Mouse (Mus musculus) kidney, embryonic 15.5 days (tissue): ENCODE measurements at regions not wholly inside any gene's neighbourhood (a gene's known extent, or its start where the extent isn't known, plus 50 kb on each side); places are given as distances from the start of the nearest gene placed in this dataset.
A peak's percentile ranks its signal among the peaks of the same experiment; 100 is the strongest.
"Not testable (repeated sequence)": the region's sequence is repeated elsewhere in the genome, so short reads cannot be mapped to it uniquely, and the experiment has no call there.

Source experiments
- ATAC-seq: fragments of 200-750 bp; cut with Nextera tagmentation; replicated peaks from 2 replicates; pipeline ENCODE4 v1.8.0; 2017; ENCODE audit warnings: moderate TSS enrichment; ENCODE audit not compliant: low FRiP score
- H3K27ac ChIP-seq: fragments of 300-500 bp; sonication (generic); 2 replicates; pipeline ENCODE4 v1.5.1; 2015; ENCODE audit warnings: mild to moderate bottlenecking, inconsistent platforms
- H3K27me3 ChIP-seq: fragments of 300-500 bp; sonication (generic); 2 replicates; pipeline ENCODE4 v1.6.1; 2015; ENCODE audit warnings: inconsistent platforms
- H3K36me3 ChIP-seq: fragments of 300-500 bp; sonication (generic); 2 replicates; pipeline ENCODE4 v1.6.1; 2015; ENCODE audit warnings: inconsistent platforms
- H3K4me1 ChIP-seq: fragments of 300-500 bp; sonication (generic); 2 replicates; pipeline ENCODE4 v1.6.1; 2015; ENCODE audit warnings: inconsistent platforms
- H3K4me2 ChIP-seq: fragments of 300-500 bp; sonication (generic); 2 replicates; pipeline ENCODE4 v1.6.1; 2015; ENCODE audit warnings: moderate library complexity, mild to moderate bottlenecking, inconsistent platforms
- H3K4me3 ChIP-seq: fragments of 300-500 bp; sonication (generic); replicated peaks from 2 replicates; pipeline ENCODE4 v1.5.1; 2015; ENCODE audit warnings: mild to moderate bottlenecking, inconsistent platforms
- H3K9ac ChIP-seq: fragments of 300-500 bp; sonication (generic); 2 replicates; pipeline ENCODE4 v1.6.1; 2015; ENCODE audit warnings: mild to moderate bottlenecking, inconsistent platforms
- H3K9me3 ChIP-seq: fragments of 300-500 bp; sonication (generic); replicated peaks from 2 replicates; pipeline ENCODE4 v1.6.1; 2016; ENCODE audit warnings: inconsistent platforms
- WGBS: fragments of 180-500 bp; shearing (Covaris S2); methylation state at CpG from one replicate; pipeline ENCODE4 v1.1.7; 2015; ENCODE audit warnings: mixed read lengths; 5-methylcytosine and 5-hydroxymethylcytosine counted together

DNA sequence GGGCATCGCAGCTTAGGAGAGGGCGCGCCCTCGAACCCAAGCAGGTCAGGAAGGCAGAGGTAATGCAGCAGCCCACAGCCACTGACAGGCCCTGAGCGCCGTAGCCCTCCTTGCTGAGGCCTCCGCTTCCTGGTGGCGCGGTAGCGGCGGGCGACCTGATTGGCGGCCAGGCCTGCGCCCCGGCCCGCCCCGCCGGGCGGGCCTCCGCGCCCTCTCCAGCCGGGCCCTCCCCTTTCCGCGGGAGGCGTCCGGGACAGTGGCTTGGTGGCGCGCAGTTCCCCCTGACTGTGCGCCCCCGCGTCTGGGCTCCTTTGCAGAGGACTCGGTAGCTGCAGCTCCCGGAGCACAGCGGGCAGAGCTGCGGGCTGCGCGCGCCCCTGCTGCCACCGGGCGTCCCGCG lies 242.1 kb downstream of the Gm21863 start:
- H3K36me3 ChIP-seq, ATAC-seq, H3K27me3 ChIP-seq, H3K27ac ChIP-seq, H3K9me3 ChIP-seq, H3K4me1 ChIP-seq: not testable (repeated sequence)
- 0% methylated on average over 14 of the region's 42 CpGs for WGBS
- Histone ChIP-seq H3K4me3 (peak overlapping the region; percentile 56), H3K4me2 (peak overlapping the region; percentile 58), H3K9ac (peak overlapping the region; percentile 54; the same call in 1 of the 2 replicates)

DNA sequence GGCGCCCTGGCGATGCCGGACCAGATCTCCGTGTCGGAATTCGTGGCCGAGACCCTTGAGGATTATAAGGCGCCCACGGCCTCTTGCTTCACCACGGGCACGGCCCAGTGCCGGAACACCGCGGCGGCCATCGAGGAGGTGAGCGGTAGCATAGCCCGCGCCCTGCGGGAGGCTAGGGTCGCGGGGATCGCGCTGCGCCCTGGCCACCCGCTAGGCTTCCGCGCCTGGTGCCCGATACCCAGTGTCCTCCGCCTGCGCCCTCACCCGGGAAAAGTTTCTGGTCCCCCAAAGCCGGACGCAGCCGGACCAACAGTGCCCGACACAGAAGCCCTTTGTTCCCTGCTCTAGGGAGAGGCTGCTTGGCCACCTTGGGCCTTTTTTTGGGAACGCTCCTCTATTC lies 242.6 kb downstream of the Gm21863 start:
- peak overlapping the region; percentile 56 for H3K4me3 ChIP-seq
- not testable (repeated sequence) for H3K9me3 ChIP-seq, ATAC-seq, H3K27ac ChIP-seq, H3K27me3 ChIP-seq, H3K4me1 ChIP-seq, H3K36me3 ChIP-seq
- H3K4me2 ChIP-seq, result peak overlapping the region; percentile 58
- H3K9ac ChIP-seq, result peak overlapping the region; percentile 54
- under 1% methylated on average over 36 of the region's 37 CpGs for WGBS

GRCm38 (mm10) chr12:20223921-20224320 lies 269.6 kb downstream of the Gm21863 start:
- not testable (repeated sequence) for H3K36me3 ChIP-seq, H3K9ac ChIP-seq, H3K27me3 ChIP-seq, H3K27ac ChIP-seq, H3K4me1 ChIP-seq, ATAC-seq, H3K4me2 ChIP-seq, H3K4me3 ChIP-seq
- H3K9me3 ChIP-seq, result peaks cover 24% of the 10 kb centered on the region
- 94% methylated on average over 1 of the region's 1 CpGs for WGBS

DNA sequence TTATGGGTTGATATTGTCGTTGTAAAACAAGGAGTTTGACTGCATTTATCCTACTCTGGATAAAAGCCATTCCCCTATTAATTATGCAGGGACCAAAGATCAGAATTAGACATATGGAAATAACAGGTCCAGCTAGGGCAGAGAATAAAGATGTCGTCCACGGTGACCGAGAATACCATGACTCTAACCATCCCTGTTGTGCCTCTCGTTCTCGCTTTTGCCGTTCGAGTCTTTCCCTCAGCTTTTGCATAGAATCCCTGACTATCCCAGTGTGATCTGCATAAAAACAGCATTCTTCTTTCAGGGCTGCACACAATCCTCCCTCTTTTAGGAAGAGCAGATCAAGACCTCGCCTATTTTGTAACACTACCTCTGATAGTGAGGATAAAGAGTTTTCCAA lies 272.5 kb downstream of the Gm21863 start:
- H3K36me3 ChIP-seq, result peaks cover 25% of the 10 kb centered on the region
- 77% methylated on average over 9 of the region's 9 CpGs for WGBS
- H3K4me2 ChIP-seq, H3K27ac ChIP-seq, ATAC-seq, H3K27me3 ChIP-seq, H3K4me1 ChIP-seq, H3K9ac ChIP-seq, H3K4me3 ChIP-seq: not testable (repeated sequence)
- peaks cover 54% of the 10 kb centered on the region for H3K9me3 ChIP-seq

- 74% methylated on average over 21 of the region's 21 CpGs for WGBS
These were observed 273.3 kb downstream of the Gm21863 start for GRCm38 (mm10) chr12:20227427-20228160.

GRCm38 (mm10) chr12:20228321-20228999 lies 274.2 kb downstream of the Gm21863 start:
- not testable (repeated sequence) for H3K4me3 ChIP-seq, H3K4me2 ChIP-seq, H3K27ac ChIP-seq, H3K9ac ChIP-seq, H3K4me1 ChIP-seq
- WGBS, result 70% methylated on average over 21 of the region's 21 CpGs
- Histone ChIP-seq H3K36me3 (peaks cover 35% of the 10 kb centered on the region), H3K27me3 (peaks cover 14% of the 10 kb centered on the region), H3K9me3 (peaks cover 70% of the 10 kb centered on the region)
- peak; percentile 38; the same call in 1 of the 2 replicates for ATAC-seq

More at GRCm38 (mm10) chr12:20227427-20228160, 273.3 kb downstream of the Gm21863 start:
- H3K4me1 ChIP-seq, H3K27me3 ChIP-seq, H3K4me2 ChIP-seq, H3K27ac ChIP-seq, H3K4me3 ChIP-seq, H3K9ac ChIP-seq, ATAC-seq: not testable (repeated sequence)
- H3K9me3 ChIP-seq, result peaks cover 61% of the 10 kb centered on the region
- peaks cover 29% of the 10 kb centered on the region for H3K36me3 ChIP-seq

DNA sequence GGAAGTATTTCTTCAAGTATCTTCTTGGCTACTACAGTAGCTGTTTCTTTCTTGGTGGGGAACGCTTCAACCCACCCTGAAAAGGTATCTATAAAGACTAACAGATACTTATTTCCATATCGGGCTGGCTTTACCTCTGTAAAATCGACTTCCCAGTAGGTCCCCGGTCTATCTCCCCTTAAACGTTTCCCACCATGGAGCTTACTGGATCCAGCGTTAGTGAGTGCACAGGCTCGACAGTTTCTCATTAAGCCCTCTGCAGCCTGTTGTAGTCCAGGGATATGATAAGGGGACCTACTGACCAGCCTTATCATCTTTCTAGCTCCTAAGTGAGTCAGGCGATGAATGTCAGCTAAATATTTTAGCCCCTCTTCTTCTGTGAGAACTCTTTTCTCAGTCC lies 275.1 kb downstream of the Gm21863 start:
- H3K9me3 ChIP-seq, result peaks cover 78% of the 10 kb centered on the region
- not testable (repeated sequence) for H3K4me2 ChIP-seq, H3K27ac ChIP-seq, ATAC-seq, H3K9ac ChIP-seq, H3K4me1 ChIP-seq, H3K4me3 ChIP-seq
- peaks cover 39% of the 10 kb centered on the region for H3K36me3 ChIP-seq
- H3K27me3 ChIP-seq, result peaks cover 14% of the 10 kb centered on the region
- WGBS, result 73% methylated on average over 8 of the region's 8 CpGs

GRCm38 (mm10) chr12:20230141-20230892 lies 276.0 kb downstream of the Gm21863 start:
- WGBS, result 63% methylated on average over 27 of the region's 27 CpGs
- no peak for ATAC-seq

DNA sequence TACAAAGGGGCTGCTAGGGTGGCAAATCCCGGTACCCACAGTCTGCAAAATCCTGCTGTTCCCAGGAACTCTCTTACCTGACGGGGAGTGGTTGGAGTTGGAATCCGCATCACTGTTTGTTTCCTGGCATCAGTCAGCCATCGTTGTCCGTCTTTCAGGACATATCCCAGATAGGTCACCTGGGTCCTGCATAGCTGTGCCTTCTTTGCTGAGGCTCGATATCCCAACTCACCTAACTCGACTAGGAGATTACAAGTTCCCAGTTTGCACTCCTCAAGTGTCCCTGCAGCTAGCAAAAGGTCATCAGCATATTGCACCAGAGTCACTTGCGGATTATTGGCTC lies 276.6 kb downstream of the Gm21863 start:
- Histone ChIP-seq H3K4me2 (no peak overlapping the region), H3K27me3 (peaks cover 14% of the 10 kb centered on the region), H3K36me3 (peaks cover 39% of the 10 kb centered on the region), H3K9ac (no peak overlapping the region), H3K4me1 (no peaks in the 10 kb centered on the region), H3K27ac (no peak overlapping the region), H3K9me3 (peaks cover 78% of the 10 kb centered on the region), H3K4me3 (no peak overlapping the region)
- ATAC-seq, result no peak
- 68% methylated on average over 8 of the region's 8 CpGs for WGBS

More at GRCm38 (mm10) chr12:20230141-20230892, 276.0 kb downstream of the Gm21863 start:
- H3K27me3 ChIP-seq, result peaks cover 14% of the 10 kb centered on the region
- H3K9ac ChIP-seq, result no peak overlapping the region
- H3K4me3 ChIP-seq, result no peak overlapping the region
- no peaks in the 10 kb centered on the region for H3K4me1 ChIP-seq
- no peak overlapping the region for H3K27ac ChIP-seq
- peaks cover 78% of the 10 kb centered on the region for H3K9me3 ChIP-seq
- H3K4me2 ChIP-seq, result no peak overlapping the region
- peaks cover 39% of the 10 kb centered on the region for H3K36me3 ChIP-seq

GRCm38 (mm10) chr12:20231528-20231927 lies 277.2 kb downstream of the Gm21863 start:
- H3K9me3 ChIP-seq, result peaks cover 77% of the 10 kb centered on the region
- H3K27me3 ChIP-seq, result peaks cover 14% of the 10 kb centered on the region
- 68% methylated on average over 12 of the region's 12 CpGs for WGBS
- no peak overlapping the region for H3K27ac ChIP-seq
- 0 out of 2 replicates have a peak, but pooled peaks have one; percentile 16 for ATAC-seq
- no peak overlapping the region for H3K4me3 ChIP-seq
- H3K36me3 ChIP-seq, result peaks cover 39% of the 10 kb centered on the region
- no peak overlapping the region for H3K4me2 ChIP-seq
- H3K4me1 ChIP-seq, result no peaks in the 10 kb centered on the region
- H3K9ac ChIP-seq, result no peak overlapping the region

DNA sequence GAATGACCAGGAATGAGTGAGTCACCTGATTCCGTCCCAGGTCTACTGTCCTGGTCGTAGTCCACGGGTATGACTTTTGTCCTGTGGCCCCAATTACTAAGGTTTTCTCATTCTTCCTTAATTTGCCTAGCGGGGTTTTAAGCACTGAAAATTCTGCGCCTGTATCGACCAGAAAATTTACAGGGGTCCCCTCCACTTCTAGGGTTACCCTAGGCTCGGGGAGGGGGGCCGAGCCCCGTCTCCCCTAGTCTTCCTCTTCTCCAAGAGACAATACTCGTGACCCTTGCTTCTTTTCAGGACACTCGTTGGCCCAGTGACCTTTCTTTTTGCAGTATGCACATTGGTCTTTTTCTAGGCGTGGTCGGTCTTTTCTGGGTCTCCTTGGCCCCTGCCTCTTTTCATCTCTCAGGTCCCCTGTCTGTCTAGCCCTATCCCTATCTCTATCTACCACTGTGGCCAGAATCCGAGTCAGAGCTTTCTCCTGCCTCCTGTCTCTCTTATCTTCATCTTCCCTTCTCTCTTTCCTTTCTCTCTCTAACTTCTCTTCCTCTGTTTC lies 277.8 kb downstream of the Gm21863 start:
- WGBS, result 72% methylated on average over 14 of the region's 14 CpGs
- ATAC-seq, result peak; percentile 18; the same call in 1 of the 2 replicates

More for the DNA sequence above, 277.8 kb downstream of the Gm21863 start:
- Histone ChIP-seq H3K27me3 (peaks cover 14% of the 10 kb centered on the region), H3K27ac (no peak overlapping the region), H3K4me1 (no peaks in the 10 kb centered on the region), H3K4me3 (no peak overlapping the region), H3K4me2 (no peak overlapping the region), H3K9ac (no peak overlapping the region), H3K9me3 (peaks cover 72% of the 10 kb centered on the region), H3K36me3 (peaks cover 39% of the 10 kb centered on the region)
